Mouse (Mus musculus) forelimb bud, embryonic 11.5 days (tissue): ENCODE results near the gene Zbtb32.

ENCODE experiments used
- DNase-seq: peaks from one replicate; pipeline ENCODE4 v3.0.0-alpha.2; 2012; ENCODE audit warnings: low read depth, low spot score

Gene Zbtb32

DNA sequence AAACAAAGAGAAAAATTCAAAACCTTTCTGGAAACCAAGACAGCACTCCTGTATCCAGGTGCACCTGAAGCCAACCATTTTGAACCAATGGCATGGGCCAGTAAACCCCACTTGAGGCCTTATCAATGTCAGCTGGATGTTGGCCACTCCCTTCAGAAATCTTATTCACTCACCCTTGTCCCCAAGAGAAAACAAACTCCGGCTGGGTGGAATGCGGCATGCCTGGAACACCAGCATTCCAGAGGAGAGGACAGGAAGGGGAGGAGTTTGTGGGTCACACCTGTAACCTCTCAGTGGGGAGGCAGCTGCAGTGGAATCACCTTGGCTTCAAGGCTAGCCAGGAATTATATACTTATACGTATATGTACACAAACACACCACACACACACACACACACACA lies 3.9 kb upstream of the Zbtb32 start:
- peak; percentile 46 for DNase-seq

DNA sequence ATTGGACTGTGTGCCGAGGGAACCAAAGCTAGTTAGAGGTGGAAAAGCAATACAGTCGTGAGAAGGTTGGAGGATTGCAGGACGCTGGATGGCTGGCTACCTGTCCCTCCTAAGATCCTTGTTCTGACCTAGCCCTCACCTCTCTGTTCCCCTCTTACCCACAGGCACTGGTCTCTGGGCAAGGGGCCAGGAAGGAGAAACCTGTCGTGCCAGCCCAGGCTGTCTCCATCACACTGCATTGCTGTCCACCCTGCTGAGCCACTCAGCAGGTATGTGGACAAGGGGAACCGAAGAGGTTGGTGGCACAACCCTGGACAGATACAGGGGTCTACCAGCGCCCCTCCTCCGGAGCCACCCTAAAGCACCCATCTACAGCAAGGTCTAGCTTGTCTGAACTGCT lies 1.9 kb upstream of the Zbtb32 start:
- no peak for DNase-seq

DNA sequence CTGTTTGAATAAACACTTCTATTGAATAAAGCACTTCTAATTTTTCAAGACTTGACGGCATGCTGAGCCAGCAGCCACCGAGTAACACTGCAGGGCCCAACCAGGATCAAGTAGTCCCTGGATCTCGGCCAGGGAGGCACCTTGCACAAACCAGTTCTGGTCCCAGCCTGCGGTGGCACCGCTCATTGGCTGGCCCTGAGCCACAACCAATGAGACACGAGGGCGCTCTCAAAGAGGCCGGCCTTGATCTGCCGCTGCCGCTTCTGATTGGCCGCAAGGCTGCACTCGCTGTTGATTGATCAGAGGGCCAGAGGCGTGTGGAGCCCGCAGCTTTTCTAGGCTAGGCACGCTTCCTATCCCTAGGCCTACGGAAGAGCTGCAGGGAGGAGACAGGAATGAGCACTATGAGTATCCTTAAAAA lies 1.2 kb upstream of the Zbtb32 start:
- peak; percentile 74 for DNase-seq

DNA sequence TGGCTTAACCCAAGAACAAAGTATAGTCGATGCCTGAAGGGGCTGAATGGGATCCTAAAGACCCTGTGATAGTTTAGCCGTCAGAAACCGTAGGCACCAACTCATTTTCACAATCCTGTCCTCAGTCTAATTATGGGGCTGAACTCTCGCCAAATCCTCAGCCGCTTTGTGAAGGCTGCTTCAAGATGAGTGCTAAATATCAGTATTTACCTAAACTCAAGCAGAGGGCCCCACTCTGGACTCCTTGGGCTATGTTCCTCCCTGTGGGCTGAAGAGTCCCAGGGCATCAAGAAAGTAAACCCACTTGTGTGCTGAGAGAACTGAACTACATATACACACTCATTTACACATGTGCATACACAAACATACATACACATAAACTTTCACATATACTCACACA lies 1.9 kb downstream of the Zbtb32 start:
- no peak for DNase-seq

GRCm38 (mm10) chr7:30596093-30596492 lies 2.6 kb downstream of the Zbtb32 start:
- no peak for DNase-seq

DNA sequence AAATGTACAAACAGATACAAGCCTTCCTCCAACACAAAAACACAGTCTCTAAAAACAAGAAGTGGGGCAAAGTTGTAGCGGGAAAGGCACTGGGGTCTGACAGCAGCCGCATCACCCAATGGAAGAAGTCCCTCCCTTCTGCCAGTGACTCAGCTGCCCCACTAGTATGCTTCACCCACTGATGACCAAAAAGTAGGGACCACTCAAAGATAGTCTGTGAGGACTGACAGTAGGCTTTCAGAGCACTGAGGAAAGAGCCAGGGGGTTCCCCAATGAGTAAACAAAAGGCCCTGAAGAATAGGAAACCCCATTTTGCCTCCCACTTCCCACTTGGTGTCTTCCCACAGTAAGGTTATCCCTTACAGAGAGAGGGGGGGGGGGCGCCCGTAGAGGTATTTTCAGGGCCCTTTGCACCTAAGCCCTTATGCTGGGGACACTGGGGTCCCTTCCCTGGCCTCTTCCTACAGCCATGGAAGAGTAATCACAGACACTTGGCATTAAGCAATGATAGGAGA lies 4.1 kb downstream of the Zbtb32 start:
- no peak for DNase-seq

DNA sequence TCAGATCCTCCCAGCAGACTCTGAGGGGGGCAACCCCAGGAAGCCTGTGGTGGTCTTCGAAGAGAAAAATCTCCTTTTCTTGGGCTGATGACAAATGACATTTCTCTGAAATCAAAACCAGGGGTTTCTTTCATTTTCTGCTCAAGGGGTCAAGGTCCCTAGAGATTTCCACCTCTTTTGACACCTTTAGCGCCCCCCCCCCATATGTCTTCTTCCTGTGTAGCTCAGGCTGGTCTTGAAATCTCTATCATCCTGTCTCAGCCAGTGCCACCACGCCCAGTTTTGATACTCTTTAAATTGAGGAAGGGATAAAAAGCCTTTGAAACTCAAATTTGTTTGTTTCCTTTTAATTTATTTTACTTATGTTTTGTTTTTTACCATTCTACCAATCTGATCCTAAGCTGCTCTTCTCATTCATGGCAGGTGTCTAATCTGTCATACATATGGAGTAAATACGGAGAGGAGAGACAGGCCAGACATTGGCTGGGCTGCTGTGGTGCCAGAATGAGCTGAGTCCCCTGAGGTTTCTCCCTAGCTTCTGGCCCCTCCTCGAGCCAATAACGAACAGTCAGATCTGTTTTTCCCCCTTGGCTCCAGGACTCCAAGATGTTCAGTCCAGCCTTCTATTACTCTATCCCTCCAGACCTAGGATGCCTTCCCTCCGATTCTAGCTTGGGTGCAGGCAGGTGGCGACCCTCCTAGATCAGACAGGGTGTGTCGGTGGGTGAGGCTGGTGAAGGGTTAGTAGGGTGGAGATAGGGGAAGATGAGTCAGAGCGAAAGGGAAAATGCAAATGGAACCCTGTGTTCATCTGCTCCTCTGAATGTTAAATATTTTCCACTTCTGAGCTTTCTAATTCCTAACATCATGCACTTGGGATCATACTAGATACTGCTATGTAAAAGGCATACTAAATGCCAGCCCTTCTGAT lies 4.9 kb downstream of the Zbtb32 start:
- DNase-seq = no peak

- no peak for DNase-seq
Observed at GRCm38 (mm10) chr7:30592772-30593423, 5.8 kb downstream of the Zbtb32 start.

- DNase-seq = no peak
Observed at GRCm38 (mm10) chr7:30591605-30591951, 7.1 kb downstream of the Zbtb32 start.

GRCm38 (mm10) chr7:30590927-30591604 lies 7.6 kb downstream of the Zbtb32 start:
- no peak for DNase-seq

GRCm38 (mm10) chr7:30589435-30590301 lies 9.0 kb downstream of the Zbtb32 start:
- peak; percentile 85 for DNase-seq

GRCm38 (mm10) chr7:30588676-30589434 lies 9.9 kb downstream of the Zbtb32 start, which contains the start of gene Kmt2b:
Kmt2b (minus strand) TSS chr7:30588726.
- DNase-seq = peak; percentile 98

DNA sequence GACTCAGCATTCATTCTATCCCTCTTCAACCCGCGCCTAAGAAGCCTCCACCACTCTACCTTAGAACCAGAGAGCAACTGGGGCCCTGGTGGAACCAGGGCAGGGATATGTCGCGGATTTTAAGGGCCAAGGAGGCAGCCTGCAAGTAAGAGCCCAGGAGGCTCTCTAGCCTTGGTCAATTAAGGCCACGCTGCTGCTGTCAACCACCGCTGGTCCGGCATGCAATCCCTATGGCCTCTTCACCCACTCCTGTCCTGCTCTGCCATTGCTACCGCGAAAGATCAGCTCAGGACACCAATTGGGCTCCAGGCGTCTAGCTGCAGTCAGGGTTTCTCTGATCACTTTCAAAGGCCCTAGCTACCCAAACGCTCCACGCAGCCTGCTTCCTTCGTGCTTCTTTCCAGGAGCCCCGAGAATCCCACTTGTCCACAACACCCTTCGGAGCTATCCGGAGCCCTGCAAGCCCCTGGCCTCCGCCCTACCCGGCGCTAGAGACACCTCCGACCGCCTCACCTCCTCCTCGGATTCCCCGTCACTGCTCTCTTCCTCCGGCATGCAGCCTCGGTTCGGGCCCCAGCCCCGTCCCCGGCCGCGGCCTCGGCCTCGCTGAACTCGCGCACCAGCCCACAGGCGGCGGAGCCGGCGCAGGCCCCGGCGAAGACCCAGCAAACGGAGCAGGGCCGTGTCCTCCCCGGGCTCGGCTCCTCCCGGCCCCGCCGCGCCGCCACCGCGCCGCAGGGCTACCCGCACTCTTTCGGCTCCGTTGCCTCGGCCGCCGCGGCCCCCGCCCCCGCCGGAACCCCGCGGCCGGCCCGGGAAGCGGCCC lies 10.7 kb downstream of the Zbtb32 start:
- DNase-seq = peak; percentile 2

DNA sequence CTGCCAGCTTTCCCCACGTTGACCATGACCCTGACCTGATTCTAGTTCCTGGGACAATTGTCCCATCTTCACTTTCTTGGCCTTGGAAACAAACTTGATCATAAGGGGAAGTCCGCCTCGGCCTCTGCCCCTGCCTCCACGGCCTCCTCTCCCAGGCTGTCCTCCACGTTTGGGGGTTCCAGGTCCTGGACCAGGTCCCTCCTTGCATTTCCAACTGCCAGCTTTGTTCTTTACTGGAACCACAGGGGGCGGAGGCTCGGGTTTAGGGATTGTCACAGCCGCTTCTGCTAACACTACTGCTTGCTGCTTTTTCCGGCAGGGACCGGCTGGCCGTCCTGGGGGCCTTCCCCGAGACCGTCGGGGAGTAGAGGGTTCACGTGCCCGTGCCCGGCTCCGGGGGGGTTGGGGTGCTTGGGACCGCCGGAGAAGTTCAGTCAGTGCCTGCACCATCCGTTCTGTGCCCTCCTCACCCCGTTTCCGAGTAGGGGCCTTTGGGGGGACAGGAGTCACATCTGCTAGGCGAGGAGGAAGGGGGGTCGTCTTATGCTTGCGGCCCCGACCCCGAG lies 12.2 kb downstream of the Zbtb32 start:
- DNase-seq = no peak

GRCm38 (mm10) chr7:30585170-30585569 lies 13.5 kb downstream of the Zbtb32 start:
- no peak for DNase-seq

DNA sequence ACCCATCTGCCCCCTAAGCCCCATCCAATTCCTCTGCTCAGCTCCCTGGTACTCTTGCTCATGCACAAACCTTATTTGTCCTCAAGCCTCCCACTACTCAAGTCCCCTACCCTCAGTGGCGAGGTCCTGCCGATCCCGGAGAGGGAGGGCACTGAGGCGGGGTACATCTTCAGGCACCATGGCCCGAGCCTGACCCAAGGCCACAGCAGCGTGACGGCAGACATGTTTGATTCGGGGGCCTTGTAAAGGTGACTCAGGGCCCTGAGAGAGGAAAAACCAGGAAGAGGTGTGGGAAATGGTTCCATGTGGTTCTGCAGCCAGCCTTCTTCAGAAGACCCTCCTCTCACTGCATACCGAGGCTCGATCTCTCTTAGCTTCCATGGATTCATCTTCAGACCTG lies 14.4 kb downstream of the Zbtb32 start:
- no peak for DNase-seq

DNA sequence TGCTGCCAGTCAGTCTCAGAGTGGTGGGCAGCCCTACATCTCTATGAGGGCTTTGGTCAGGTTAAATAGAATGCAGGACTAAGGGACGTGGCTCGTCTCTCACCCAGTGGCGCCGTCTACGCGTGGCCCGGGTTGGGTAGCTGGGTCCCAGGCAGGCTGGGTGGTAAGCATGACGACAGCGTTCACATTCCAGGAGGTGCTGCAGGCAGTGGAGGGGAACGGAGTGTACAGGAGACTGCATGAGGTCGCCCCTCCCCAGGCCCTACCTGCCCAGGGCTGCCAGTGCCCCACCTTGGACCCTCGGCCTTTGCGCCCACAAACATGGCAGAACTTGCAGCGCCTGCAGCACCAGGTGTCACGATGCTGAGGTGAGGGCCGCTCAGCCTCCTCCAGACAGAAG lies 17.2 kb downstream of the Zbtb32 start:
- no peak for DNase-seq

GRCm38 (mm10) chr7:30579950-30580349 lies 18.8 kb downstream of the Zbtb32 start:
- no peak for DNase-seq

DNA sequence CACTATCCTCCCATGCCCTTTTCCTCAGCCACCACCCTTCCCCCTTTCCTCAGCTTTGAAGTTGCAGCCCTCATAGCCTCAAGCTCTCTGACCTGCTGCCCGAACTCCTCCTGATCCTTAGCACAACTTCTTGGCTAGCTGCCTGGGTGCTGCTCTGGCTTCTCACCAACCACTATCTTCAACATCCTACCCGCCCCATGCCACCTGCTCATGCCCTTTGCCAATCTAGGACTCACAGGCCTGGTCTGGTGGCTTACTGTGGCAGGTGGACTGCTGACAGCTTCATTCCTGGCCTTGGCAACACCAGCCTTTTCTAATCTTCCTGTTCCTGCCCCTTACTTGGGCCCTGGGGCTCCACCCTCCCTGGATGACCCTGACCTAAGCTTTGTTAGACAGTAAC lies 25.7 kb downstream of the Zbtb32 start:
- no peak for DNase-seq
